Mouse (Mus musculus): ENCODE data around the gene Galnt2. TPM values are rescaled to one million over a fixed set of nuclear protein-coding genes. Genes with fewer than 3 reads are reported as not detected.

The Galnt2 gene
- polyA plus RNA-seq, 1 experiment from 2014 or later: 60.5 TPM

GRCm38 (mm10) chr8:124328259-124328658, 97.1 kb downstream of the Galnt2 start:
- no peaks in the 10 kb centered on the region for H3K27me3 ChIP-seq (ENCODE audit: control insufficient read depth, insufficient read depth, low read length)
- H3K4me3 ChIP-seq (ENCODE audit: control insufficient read depth in 1 of 2, insufficient read depth in 1 of 2, low read depth in 1 of 2, low read length in 2 of 2): no peak overlapping the region
- H3K9ac ChIP-seq (ENCODE audit: low read length): no peak overlapping the region
- peaks cover 78% of the 10 kb centered on the region for H3K36me3 ChIP-seq (ENCODE audit: control insufficient read depth, insufficient read depth, low read length)
- H3K4me1 ChIP-seq (ENCODE audit: control insufficient read depth in 2 of 2, insufficient read depth in 2 of 2, low read length in 2 of 2): peaks cover 6 to 7% of the 10 kb centered on the region in 2 experiments
- 82% methylated on average over 7 of the region's 7 CpGs for WGBS
- H3K4me2 ChIP-seq (ENCODE audit: low read length): no peak overlapping the region
- no peak overlapping the region for H3K27ac ChIP-seq (replicated peaks in 1 of 2; ENCODE audit: control insufficient read depth in 1 of 2, insufficient read depth in 1 of 2, low read depth in 2 of 2, low read length in 2 of 2)
- no peak for ATAC-seq (ENCODE audit: insufficient number of reproducible peaks, insufficient read depth, low FRiP score, low read depth)
- H3K9me3 ChIP-seq (ENCODE audit: control insufficient read depth, low read length): no peaks in the 10 kb centered on the region

- H3K9me3 ChIP-seq (ENCODE audit: control insufficient read depth, low read length): no peaks in the 10 kb centered on the region
- no peak overlapping the region for H3K9ac ChIP-seq (ENCODE audit: low read length)
- no peak overlapping the region for H3K4me2 ChIP-seq (ENCODE audit: low read length)
- peaks cover 6 to 7% of the 10 kb centered on the region in 2 experiments for H3K4me1 ChIP-seq (ENCODE audit: control insufficient read depth in 2 of 2, insufficient read depth in 2 of 2, low read length in 2 of 2)
- no peak overlapping the region for H3K4me3 ChIP-seq (ENCODE audit: control insufficient read depth in 1 of 2, insufficient read depth in 1 of 2, low read depth in 1 of 2, low read length in 2 of 2)
- 77% methylated on average over 10 of the region's 10 CpGs for WGBS
- H3K36me3 ChIP-seq (ENCODE audit: control insufficient read depth, insufficient read depth, low read length): peaks cover 78% of the 10 kb centered on the region
- H3K27ac ChIP-seq (replicated peaks in 1 of 2; ENCODE audit: control insufficient read depth in 1 of 2, insufficient read depth in 1 of 2, low read depth in 2 of 2, low read length in 2 of 2): no peak overlapping the region
- no peaks in the 10 kb centered on the region for H3K27me3 ChIP-seq (ENCODE audit: control insufficient read depth, insufficient read depth, low read length)
- ATAC-seq (ENCODE audit: insufficient number of reproducible peaks, insufficient read depth, low FRiP score, low read depth): no peak
These were observed 98.5 kb downstream of the Galnt2 start for GRCm38 (mm10) chr8:124329690-124330089.

- WGBS: 94% methylated on average over 2 of the region's 3 CpGs
- Histone ChIP-seq H3K9me3 (ENCODE audit: control insufficient read depth, low read length) (no peaks in the 10 kb centered on the region), H3K36me3 (ENCODE audit: control insufficient read depth, insufficient read depth, low read length) (peaks cover 78% of the 10 kb centered on the region), H3K9ac (ENCODE audit: low read length) (no peak overlapping the region), H3K4me1 (ENCODE audit: control insufficient read depth in 2 of 2, insufficient read depth in 2 of 2, low read length in 2 of 2) (peaks cover 6 to 7% of the 10 kb centered on the region in 2 experiments), H3K4me2 (ENCODE audit: low read length) (no peak overlapping the region), H3K27ac (replicated peaks in 1 of 2; ENCODE audit: control insufficient read depth in 1 of 2, insufficient read depth in 1 of 2, low read depth in 2 of 2, low read length in 2 of 2) (no peak overlapping the region), H3K27me3 (ENCODE audit: control insufficient read depth, insufficient read depth, low read length) (no peaks in the 10 kb centered on the region), H3K4me3 (ENCODE audit: control insufficient read depth in 1 of 2, insufficient read depth in 1 of 2, low read depth in 1 of 2, low read length in 2 of 2) (no peak overlapping the region)
- no peak for ATAC-seq (ENCODE audit: insufficient number of reproducible peaks, insufficient read depth, low FRiP score, low read depth)
These were observed 99.2 kb downstream of the Galnt2 start for GRCm38 (mm10) chr8:124330433-124330832.

GRCm38 (mm10) chr8:124331094-124331493, 99.9 kb downstream of the Galnt2 start:
- no peak for ATAC-seq (ENCODE audit: insufficient number of reproducible peaks, insufficient read depth, low FRiP score, low read depth)
- H3K36me3 ChIP-seq (ENCODE audit: control insufficient read depth, insufficient read depth, low read length): peaks cover 80% of the 10 kb centered on the region

GRCm38 (mm10) chr8:124331706-124332105, 100.5 kb downstream of the Galnt2 start:
- ATAC-seq (ENCODE audit: insufficient number of reproducible peaks, insufficient read depth, low FRiP score, low read depth): no peak
- no peaks in the 10 kb centered on the region for H3K9me3 ChIP-seq (ENCODE audit: control insufficient read depth, low read length)
- no peak overlapping the region for H3K4me3 ChIP-seq (ENCODE audit: control insufficient read depth in 1 of 2, insufficient read depth in 1 of 2, low read depth in 1 of 2, low read length in 2 of 2)
- no peak overlapping the region for H3K4me2 ChIP-seq (ENCODE audit: low read length)
- peaks cover 82% of the 10 kb centered on the region for H3K36me3 ChIP-seq (ENCODE audit: control insufficient read depth, insufficient read depth, low read length)
- no peaks in the 10 kb centered on the region for H3K27me3 ChIP-seq (ENCODE audit: control insufficient read depth, insufficient read depth, low read length)
- H3K9ac ChIP-seq (ENCODE audit: low read length): no peak overlapping the region
- peaks cover 6 to 7% of the 10 kb centered on the region in 2 experiments for H3K4me1 ChIP-seq (ENCODE audit: control insufficient read depth in 2 of 2, insufficient read depth in 2 of 2, low read length in 2 of 2)
- H3K27ac ChIP-seq (replicated peaks in 1 of 2; ENCODE audit: control insufficient read depth in 1 of 2, insufficient read depth in 1 of 2, low read depth in 2 of 2, low read length in 2 of 2): no peak overlapping the region
- 62% methylated on average over 11 of the region's 11 CpGs for WGBS

More at GRCm38 (mm10) chr8:124331094-124331493, 99.9 kb downstream of the Galnt2 start:
- peaks cover 6 to 7% of the 10 kb centered on the region in 2 experiments for H3K4me1 ChIP-seq (ENCODE audit: control insufficient read depth in 2 of 2, insufficient read depth in 2 of 2, low read length in 2 of 2)
- no peak overlapping the region for H3K4me2 ChIP-seq (ENCODE audit: low read length)
- no peak overlapping the region for H3K9ac ChIP-seq (ENCODE audit: low read length)
- H3K27me3 ChIP-seq (ENCODE audit: control insufficient read depth, insufficient read depth, low read length): no peaks in the 10 kb centered on the region
- no peaks in the 10 kb centered on the region for H3K9me3 ChIP-seq (ENCODE audit: control insufficient read depth, low read length)
- H3K4me3 ChIP-seq (ENCODE audit: control insufficient read depth in 1 of 2, insufficient read depth in 1 of 2, low read depth in 1 of 2, low read length in 2 of 2): no peak overlapping the region
- H3K27ac ChIP-seq (replicated peaks in 1 of 2; ENCODE audit: control insufficient read depth in 1 of 2, insufficient read depth in 1 of 2, low read depth in 2 of 2, low read length in 2 of 2): no peak overlapping the region
- WGBS: 85% methylated on average over 3 of the region's 3 CpGs

GRCm38 (mm10) chr8:124336302-124336701, 105.1 kb downstream of the Galnt2 start:
- WGBS: 91% methylated on average over 13 of the region's 13 CpGs
- H3K27me3 ChIP-seq (ENCODE audit: control insufficient read depth, insufficient read depth, low read length): no peaks in the 10 kb centered on the region
- H3K36me3 ChIP-seq (ENCODE audit: control insufficient read depth, insufficient read depth, low read length): peaks cover 94% of the 10 kb centered on the region
- no peak overlapping the region for H3K4me2 ChIP-seq (ENCODE audit: low read length)
- H3K9me3 ChIP-seq (ENCODE audit: control insufficient read depth, low read length): no peaks in the 10 kb centered on the region
- H3K9ac ChIP-seq (ENCODE audit: low read length): no peak overlapping the region
- no peak for ATAC-seq (ENCODE audit: insufficient number of reproducible peaks, insufficient read depth, low FRiP score, low read depth)
- no peak overlapping the region for H3K4me3 ChIP-seq (ENCODE audit: control insufficient read depth in 1 of 2, insufficient read depth in 1 of 2, low read depth in 1 of 2, low read length in 2 of 2)
- peaks cover 0 to 2% of the 10 kb centered on the region in 2 experiments; a peak in 1 of 4 replicates for H3K4me1 ChIP-seq (ENCODE audit: control insufficient read depth in 2 of 2, insufficient read depth in 2 of 2, low read length in 2 of 2)
- no peak overlapping the region for H3K27ac ChIP-seq (replicated peaks in 1 of 2; ENCODE audit: control insufficient read depth in 1 of 2, insufficient read depth in 1 of 2, low read depth in 2 of 2, low read length in 2 of 2)

- H3K36me3 ChIP-seq (ENCODE audit: control insufficient read depth, insufficient read depth, low read length): peaks cover 97% of the 10 kb centered on the region
- no peak overlapping the region for H3K4me2 ChIP-seq (ENCODE audit: low read length)
- H3K4me1 ChIP-seq (ENCODE audit: control insufficient read depth in 2 of 2, insufficient read depth in 2 of 2, low read length in 2 of 2): peaks cover 0 to 2% of the 10 kb centered on the region in 2 experiments; a peak in 1 of 4 replicates
- 83% methylated on average over 3 of the region's 3 CpGs for WGBS
- H3K27me3 ChIP-seq (ENCODE audit: control insufficient read depth, insufficient read depth, low read length): no peaks in the 10 kb centered on the region
- no peaks in the 10 kb centered on the region for H3K9me3 ChIP-seq (ENCODE audit: control insufficient read depth, low read length)
- no peak overlapping the region for H3K4me3 ChIP-seq (ENCODE audit: control insufficient read depth in 1 of 2, insufficient read depth in 1 of 2, low read depth in 1 of 2, low read length in 2 of 2)
- no peak for ATAC-seq (ENCODE audit: insufficient number of reproducible peaks, insufficient read depth, low FRiP score, low read depth)
- no peak overlapping the region for H3K9ac ChIP-seq (ENCODE audit: low read length)
- H3K27ac ChIP-seq (replicated peaks in 1 of 2; ENCODE audit: control insufficient read depth in 1 of 2, insufficient read depth in 1 of 2, low read depth in 2 of 2, low read length in 2 of 2): no peak overlapping the region
These were observed 108.6 kb downstream of the Galnt2 start for GRCm38 (mm10) chr8:124339742-124340141.

All from heart, embryonic 14.5 days (tissue).